Mouse (Mus musculus) olfactory bulb, adult 2 months (tissue): ENCODE results near the gene Sp9.

Experiments
- CTCF ChIP-seq: fragments of 200-500 bp; IDR thresholded peaks from 2 replicates; pipeline ENCODE4 v1.5.1; 2012; ENCODE audit warnings: low read depth, mild to moderate bottlenecking, low read length, moderate library complexity; ENCODE audit not compliant: insufficient read depth
- POLR2A ChIP-seq: fragments of 200-500 bp; IDR thresholded peaks from 2 replicates; pipeline ENCODE4 v1.6.1; 2012; ENCODE audit warnings: mild to moderate bottlenecking, low read depth, low read length, moderate library complexity; ENCODE audit not compliant: insufficient read depth

DNA sequence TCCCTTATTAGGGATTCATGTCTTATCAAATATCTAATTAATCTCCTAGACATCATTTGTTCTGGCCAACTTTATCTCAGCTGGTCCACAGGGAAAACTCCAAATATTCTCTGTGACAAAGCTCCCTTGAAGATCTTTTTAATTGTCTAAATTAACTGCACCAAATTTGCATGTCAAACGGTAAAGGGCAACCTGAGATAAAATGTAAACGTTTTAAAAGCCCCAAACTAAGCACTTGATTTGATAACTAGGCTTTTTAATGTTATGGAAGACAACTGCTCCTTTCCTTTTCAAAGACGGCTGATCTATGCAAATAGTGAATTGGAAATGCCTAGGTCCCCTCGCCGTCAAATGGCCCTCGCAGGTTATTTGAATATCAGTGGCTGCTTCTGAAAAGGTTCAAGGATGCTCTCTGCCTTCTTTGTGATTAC lies 4.4 kb downstream of the Sp9 start:
- no peak for TF ChIP-seq CTCF
- TF ChIP-seq POLR2A, result no peak
